Mouse (Mus musculus): ENCODE measurements around the gene Lmf2. TPM values are rescaled to one million over a fixed set of nuclear protein-coding genes. Genes with fewer than 3 reads are reported as not detected.
A peak's percentile ranks its signal among the peaks of the same experiment; 100 is the strongest.

Gene Lmf2
- total RNA-seq, 2 experiments from 2014 or later: 44.2 to 48.9 TPM

DNA sequence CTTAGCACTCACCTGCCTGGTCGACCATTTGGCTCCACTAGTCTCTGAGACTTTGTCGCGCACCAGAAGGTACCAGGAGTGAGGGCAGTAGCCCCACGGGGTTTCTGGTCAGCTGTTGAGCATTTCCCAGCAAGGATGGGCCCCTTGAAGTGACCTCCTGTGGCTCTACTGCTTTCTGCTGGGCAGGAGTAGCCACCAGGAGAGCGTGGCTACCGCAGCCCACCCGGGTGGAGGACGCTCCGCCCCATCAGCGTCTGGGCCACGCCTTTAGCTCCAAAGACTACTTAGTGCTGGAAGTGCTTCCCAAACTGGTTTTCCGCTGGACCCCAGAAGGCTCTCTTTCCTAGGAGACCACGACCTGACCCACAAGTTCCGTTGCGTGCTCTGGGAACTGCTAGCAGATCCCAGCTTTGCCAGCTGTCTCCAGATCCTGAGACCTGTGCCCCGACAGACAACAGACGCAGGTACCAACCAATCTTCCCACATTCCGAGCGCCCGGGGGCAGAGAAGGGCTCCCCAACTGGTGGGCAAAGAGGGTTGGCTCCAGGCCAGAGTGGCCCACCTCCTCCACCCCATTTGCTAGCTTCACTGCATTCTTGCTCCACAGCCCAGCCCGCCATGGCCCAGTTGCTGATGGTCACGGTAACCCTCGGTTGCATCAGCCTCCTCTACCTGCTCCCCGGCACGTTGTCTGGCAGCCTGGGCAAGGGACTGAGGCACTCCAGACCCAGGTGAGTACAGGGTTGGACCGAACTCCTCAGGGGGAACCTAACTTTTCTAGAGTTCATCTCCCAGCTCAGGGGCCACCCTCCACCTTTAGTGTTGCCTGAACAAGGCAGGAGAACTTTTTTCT lies 32.6 kb downstream of the Lmf2 start, which contains the start of gene Adm2:
Gene Adm2, plus strand, starts transcription at position 51 of the 853 bp plus-strand sequence.
- intact Hi-C loops (cut with DNase I): no loop called here

GRCm38 (mm10) chr15:89321264-89321663 lies 34.2 kb downstream of the Lmf2 start:
- DNase-seq: no peak
- intact Hi-C loops (cut with DNase I): no loop called here

More for the DNA sequence above, 32.6 kb downstream of the Lmf2 start, which contains the start of gene Adm2:
- DNase-seq: no peak

- no peak for DNase-seq
- intact Hi-C loops (cut with DNase I): loop anchor here (2.0 to 10.0 kb wide), 2 partner anchors 35 to 501 kb away; partner anchors contain the start of genes Alg12 and Creld2
Observed at GRCm38 (mm10) chr15:89316146-89316545, 39.3 kb downstream of the Lmf2 start.

DNA sequence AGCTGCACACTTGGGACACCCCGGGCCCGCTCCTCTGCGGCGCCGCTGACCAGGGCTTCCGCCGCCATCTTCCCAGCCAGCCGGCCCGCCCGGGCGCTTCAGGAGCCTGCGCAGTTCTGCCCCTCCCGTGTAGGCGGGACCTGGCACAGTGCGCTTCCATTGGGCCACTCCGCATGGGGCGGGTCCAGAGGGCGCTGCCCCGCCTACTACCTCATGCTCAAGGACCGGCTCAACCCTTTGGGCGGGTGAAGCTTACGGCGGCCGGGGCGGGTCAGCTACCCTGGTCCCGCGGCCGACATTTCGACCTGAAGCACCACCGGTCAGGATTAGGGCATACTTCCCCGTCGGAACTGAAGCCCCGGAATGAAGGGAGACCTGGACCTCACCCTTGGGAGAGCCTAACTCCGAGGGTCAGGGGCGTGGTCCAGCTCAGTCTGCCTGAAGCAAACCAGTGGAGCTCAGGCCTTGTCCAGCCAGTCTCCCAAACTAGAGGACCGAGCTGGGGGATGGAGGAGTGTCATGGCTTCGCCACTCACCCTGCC lies 40.2 kb downstream of the Lmf2 start, which contains the start of gene Sbf1:
Gene Sbf1, minus strand, starts transcription at position 122 of the 542 bp plus-strand sequence.
- peak; percentile 99 for DNase-seq
- intact Hi-C loops (cut with DNase I): loop anchor here (10.0 kb wide), 1 partner anchor 500 kb away; the partner anchor contains the start of genes Alg12 and Creld2

DNA sequence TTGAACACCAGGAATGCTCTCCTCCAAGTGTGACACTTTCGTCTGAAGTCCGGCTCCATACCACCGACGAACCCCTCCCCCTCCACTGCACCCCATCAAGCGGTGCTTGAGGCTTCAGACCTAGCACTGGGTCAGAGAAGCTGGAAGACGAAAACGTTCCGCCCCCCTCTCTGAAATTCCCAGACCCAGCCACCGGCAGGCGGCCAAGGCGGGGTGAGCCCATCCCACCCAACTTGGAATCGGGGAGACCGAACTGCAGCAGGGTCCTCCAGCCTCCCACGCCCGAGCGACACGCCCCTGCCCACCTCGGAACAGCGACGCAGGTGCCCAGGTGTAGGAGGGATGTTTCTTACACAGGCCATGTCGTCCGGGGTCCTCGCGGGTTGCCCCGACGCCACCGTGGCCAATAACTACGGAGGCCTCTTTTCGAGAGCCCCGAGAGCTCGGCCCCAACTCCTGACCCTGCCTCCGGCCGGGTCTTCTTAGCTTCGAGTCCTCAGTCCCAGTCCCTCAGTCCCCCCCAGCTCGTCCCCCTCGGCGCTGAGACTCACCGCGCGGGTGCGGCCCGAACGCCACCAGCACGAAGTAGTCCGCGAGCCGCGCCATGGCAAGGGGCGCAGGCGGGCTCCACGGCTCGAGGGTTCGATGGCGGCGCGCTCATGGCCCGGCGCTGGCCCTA lies 40.8 kb downstream of the Lmf2 start:
- intact Hi-C loops (cut with DNase I): loop anchor here (10.0 kb wide), 1 partner anchor 500 kb away; the partner anchor contains the start of genes Alg12 and Creld2
- DNase-seq: peak; percentile 39 to 53

DNA sequence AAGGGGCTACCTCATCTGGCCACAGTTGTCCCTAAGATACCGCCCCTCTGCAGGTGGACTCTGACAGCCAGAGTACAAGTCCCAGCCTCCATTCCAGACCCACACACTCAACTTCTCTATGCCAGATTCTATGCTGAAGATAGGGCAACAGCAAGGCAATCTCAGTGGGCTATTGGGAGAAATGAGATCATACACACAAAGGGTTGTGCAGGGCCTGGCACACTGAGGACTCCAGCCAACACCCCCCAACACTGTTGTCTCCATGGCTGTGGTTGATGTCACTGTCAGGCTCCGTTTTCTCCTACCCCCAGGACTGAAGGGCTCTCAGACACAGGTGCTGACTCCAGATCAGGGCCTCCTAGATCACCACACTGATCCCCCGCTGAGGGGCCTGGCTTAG lies 41.4 kb downstream of the Lmf2 start:
- intact Hi-C loops (cut with DNase I): loop anchor here (10.0 kb wide), 1 partner anchor 499 kb away; the partner anchor contains the start of genes Alg12 and Creld2
- DNase-seq: no peak

DNA sequence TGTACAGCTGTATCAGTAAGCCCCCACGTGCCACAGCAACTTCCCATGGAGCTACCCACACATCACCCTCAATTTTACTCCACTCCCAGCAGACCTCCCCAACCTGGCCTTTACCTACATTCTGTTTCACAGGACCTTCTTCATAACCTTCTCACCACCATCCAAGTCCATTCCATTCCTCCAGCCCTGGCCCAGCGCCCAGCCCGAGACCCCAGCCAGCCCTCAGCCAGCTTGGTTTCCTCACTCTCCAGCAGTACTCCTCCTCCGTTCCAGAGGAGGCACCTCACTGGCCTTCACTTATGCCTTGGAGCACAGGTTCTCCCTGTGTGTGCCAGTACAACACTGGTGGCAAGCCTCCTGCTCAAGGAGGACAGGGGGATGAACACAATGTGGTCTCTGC lies 42.1 kb downstream of the Lmf2 start:
- DNase-seq: no peak
- intact Hi-C loops (cut with DNase I): loop anchor here (10.0 kb wide), 1 partner anchor 499 kb away; the partner anchor contains the start of genes Alg12 and Creld2

DNA sequence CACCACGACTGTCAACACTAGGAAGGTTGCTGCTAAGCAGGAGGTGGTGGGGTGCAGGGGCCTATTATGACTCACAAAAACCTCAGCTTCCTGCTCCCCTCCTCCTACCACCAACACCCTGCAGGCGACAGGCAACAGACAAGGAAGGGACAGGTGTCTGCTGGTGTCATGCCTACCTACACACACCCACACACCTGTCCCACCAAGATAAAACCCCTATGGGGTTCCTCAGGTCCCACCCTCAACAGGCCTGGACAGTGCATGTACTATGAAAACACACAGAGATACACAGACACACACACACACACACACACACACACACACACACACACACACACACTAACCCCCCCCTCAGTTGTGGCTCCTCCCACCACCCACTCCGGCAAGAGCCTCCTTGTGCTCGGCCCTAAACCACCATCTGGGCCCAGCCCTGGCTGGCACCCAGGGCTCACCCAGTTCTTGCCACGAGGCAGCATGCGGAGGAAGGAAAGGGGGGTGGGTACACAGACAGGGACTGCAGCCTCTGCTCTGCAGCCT lies 45.4 kb downstream of the Lmf2 start:
- intact Hi-C loops (cut with DNase I): loop anchor here (10.0 kb wide), 1 partner anchor 495 kb away; the partner anchor contains the start of genes Alg12 and Creld2
- no peak for DNase-seq

GRCm38 (mm10) chr15:89308406-89309139 lies 46.9 kb downstream of the Lmf2 start:
- no peak for DNase-seq
- intact Hi-C loops (cut with DNase I): no loop called here

- no peak for DNase-seq
Observed at GRCm38 (mm10) chr15:89307461-89307860, 48.0 kb downstream of the Lmf2 start.

GRCm38 (mm10) chr15:89305966-89306365 lies 49.5 kb downstream of the Lmf2 start:
- DNase-seq: no peak
- intact Hi-C loops (cut with DNase I): no loop called here

More at GRCm38 (mm10) chr15:89307461-89307860, 48.0 kb downstream of the Lmf2 start:
- intact Hi-C loops (cut with DNase I): no loop called here

Small RNA genes lying within 50 kb of the gene (microRNA-seq; reads per million reads assigned to microRNA genes)
- gene Mir6959: 0 to 1.7 reads per million in 2 experiments

Other genes starting within 250 kb of the Lmf2 start
- 10 to 100 TPM; 13.7 to 13.9 TPM for gene Tubgcp6, start 232.5 kb downstream of the Lmf2 start, total RNA-seq (2021)
- 1 to 10 TPM; 8.3 to 9.1 TPM for gene Hdac10, start 227.0 kb downstream of the Lmf2 start, total RNA-seq (2021)
- gene Mapk12, start 215.0 kb downstream of the Lmf2 start, total RNA-seq (2021): 10 to 100 TPM; 23.8 to 24.8 TPM
- gene Mapk11, start 206.0 kb downstream of the Lmf2 start, total RNA-seq (2021): 1 to 10 TPM; 4.1 to 4.8 TPM
- gene Plxnb2, start 174.9 kb downstream of the Lmf2 start, total RNA-seq (2021): 100 to 1,000 TPM; 115 to 145 TPM
- 1 to 10 TPM; 8.6 TPM for gene Dennd6b, start 159.2 kb downstream of the Lmf2 start, total RNA-seq (2021)
- 10 to 100 TPM; 59.5 to 60.6 TPM for gene Ppp6r2, start 144.1 kb downstream of the Lmf2 start, total RNA-seq (2021)
- gene Sbf1, start 40.3 kb downstream of the Lmf2 start, total RNA-seq (2021): 10 to 100 TPM; 71.2 to 77.1 TPM
- gene Adm2, start 32.9 kb downstream of the Lmf2 start, total RNA-seq (2021): not detected
- not detected for gene Miox, start 21.3 kb downstream of the Lmf2 start, total RNA-seq (2021)
- gene Ncaph2, start 60 bp upstream of the Lmf2 start, total RNA-seq (2021): 10 to 100 TPM; 79.2 to 80.9 TPM
- gene Sco2, start 18.2 kb upstream of the Lmf2 start, total RNA-seq (2021): 10 to 100 TPM; 20.5 to 22.0 TPM
- gene Tymp, start 21.4 kb upstream of the Lmf2 start, total RNA-seq (2021): under 1 TPM; 0.31 to 0.64 TPM
- gene Odf3b, start 23.6 kb upstream of the Lmf2 start, total RNA-seq (2021): 1 to 10 TPM; 1.3 to 1.5 TPM
- not detected for gene Klhdc7b, start 29.3 kb upstream of the Lmf2 start, total RNA-seq (2021)
- gene Syce3, start 54.8 kb upstream of the Lmf2 start, total RNA-seq (2021): not detected
- 100 to 1,000 TPM; 700 to 720 TPM for gene Cpt1b, start 70.2 kb upstream of the Lmf2 start, total RNA-seq (2021)
- 1 to 10 TPM; 1.9 to 2.4 TPM for gene C730034F03Rik, start 73.9 kb upstream of the Lmf2 start, total RNA-seq (2021)
- gene Gm44502, start 74.0 kb upstream of the Lmf2 start, total RNA-seq (2021): 10 to 100 TPM; 14.6 to 15.4 TPM
- 10 to 100 TPM; 71.8 to 73.9 TPM for gene Chkb, start 74.2 kb upstream of the Lmf2 start, total RNA-seq (2021)
- gene Mapk8ip2, start 98.3 kb upstream of the Lmf2 start, total RNA-seq (2021): under 1 TPM; 0.05 to 0.12 TPM
- 10 to 100 TPM; 18.1 to 18.4 TPM for gene Arsa, start 121.8 kb upstream of the Lmf2 start, total RNA-seq (2021)
- gene Shank3, start 144.0 kb upstream of the Lmf2 start, total RNA-seq (2021): 10 to 100 TPM; 82.6 to 86.1 TPM
- 1 to 10 TPM in 1 of 2 experiments, under 1 TPM in 1; 0.55 to 1.5 TPM for gene Acr, start 212.7 kb upstream of the Lmf2 start, total RNA-seq (2021)
- gene Rabl2, start 236.3 kb upstream of the Lmf2 start, total RNA-seq (2021): 1 to 10 TPM; 8.0 to 9.1 TPM

Measured in heart, postnatal 10 days (tissue).